23 mouse cellular contexts compared by ENCODE assay signal in the genomic region with DNA sequence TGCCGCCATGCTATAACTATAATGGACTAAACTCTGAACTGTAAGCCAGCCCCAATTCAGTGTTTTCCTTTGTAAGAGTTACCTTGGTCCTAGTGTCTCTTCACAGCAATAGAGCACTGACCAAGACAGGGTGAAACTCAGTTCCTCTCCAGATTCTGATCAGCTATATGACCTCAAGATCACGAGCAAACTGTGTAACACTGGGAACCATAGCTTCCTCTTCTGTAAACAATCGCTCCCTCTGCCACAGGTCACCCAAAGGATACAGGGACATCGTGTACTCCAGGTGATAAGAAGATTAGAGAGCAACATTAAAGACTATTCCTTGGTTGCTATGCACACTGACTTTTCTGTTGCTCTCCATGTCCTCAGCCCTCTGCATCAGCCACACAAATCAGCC. TPM values are rescaled to one million over a fixed set of nuclear protein-coding genes. Genes with fewer than 3 reads are reported as not detected.
DNase-seq lines count a peak whose midpoint lies in the region; ATAC-seq and TF ChIP-seq lines count a peak whose summit lies in the region.
"Had no signal": no experiment of that assay in that cellular context is flagged by ENCODE, and none has a peak within 500 bp of the region (broad histone marks: within the 10 kb centered on the region; RNA-seq: fewer than 3 reads in every experiment).

No protein-coding gene starts in this region.

- intact Hi-C loops in gastrocnemius, postnatal 14 days (cut with DNase I; ENCODE audit: low total_unique reads): no loop called here

- no peak for DNase-seq in liver, postnatal 0 days
- DNase-seq in adipocyte (ENCODE audit: low spot score): no peak
- DNase-seq in gastrocnemius, postnatal 14 days: no peak
- DNase-seq: adrenal gland, adult 2 months; adrenal gland, postnatal 25 days; cerebellum, adult 2 months; cerebellum, postnatal 10 days; embryo, embryonic 11 days; gastrocnemius, postnatal 10 days; heart, postnatal 10 days; heart, postnatal 4 days had no signal

- no peak for TF ChIP-seq CTCF in intestine, postnatal 0 days (IDR thresholded peaks at IDR 0.05; ENCODE audit: low read depth)
- no peak for TF ChIP-seq CTCF in liver, postnatal 0 days (IDR thresholded peaks at IDR 0.05; ENCODE audit: low read depth)
- no peak for TF ChIP-seq CTCF in bone marrow macrophage, adult 2 months (IDR thresholded peaks at IDR 0.05; ENCODE audit: low read depth, low read length)

- no peak overlapping the region for H3K4me3 ChIP-seq in intestine, postnatal 0 days (ENCODE audit: low read depth, low read length)
- no peak overlapping the region for H3K4me3 ChIP-seq in intestine, embryonic 15.5 days (replicated peaks)
- H3K4me3 ChIP-seq in liver, postnatal 0 days (ENCODE audit: low read depth, low read length): no peak overlapping the region
- H3K4me3 ChIP-seq in liver, embryonic 12.5 days: no peak overlapping the region
- no peak overlapping the region for H3K4me3 ChIP-seq in bone marrow macrophage, adult 2 months (ENCODE audit: insufficient read depth, low read length)
- H3K4me3 ChIP-seq: embryonic facial prominence, embryonic 12.5 days; forebrain, embryonic 12.5 days; hindbrain, embryonic 12.5 days had no signal

- H3K36me3 ChIP-seq in intestine, postnatal 0 days (ENCODE audit: control insufficient read depth, insufficient read depth): no peaks in the 10 kb centered on the region
- H3K36me3 ChIP-seq in intestine, embryonic 15.5 days: no peaks in the 10 kb centered on the region
- H3K36me3 ChIP-seq in liver, postnatal 0 days (replicated peaks; ENCODE audit: insufficient read depth, low read length): no peaks in the 10 kb centered on the region
- no peaks in the 10 kb centered on the region for H3K36me3 ChIP-seq in liver, embryonic 12.5 days

- no peak; the same call in 1 of the 2 replicates for TF ChIP-seq EP300 in liver, postnatal 0 days (IDR thresholded peaks at IDR 0.05; ENCODE audit: low read depth)

- H3K27me3 ChIP-seq in intestine, postnatal 0 days (replicated peaks; ENCODE audit: control insufficient read depth, insufficient read depth, low read length): no peaks in the 10 kb centered on the region
- H3K27me3 ChIP-seq in intestine, embryonic 15.5 days (replicated peaks): no peaks in the 10 kb centered on the region
- H3K27me3 ChIP-seq in liver, postnatal 0 days (ENCODE audit: insufficient read depth, low read length): no peaks in the 10 kb centered on the region
- H3K27me3 ChIP-seq in liver, embryonic 12.5 days (replicated peaks): no peaks in the 10 kb centered on the region
- H3K27me3 ChIP-seq: embryonic facial prominence, embryonic 12.5 days; forebrain, embryonic 12.5 days; hindbrain, embryonic 12.5 days had no signal

- 58% methylated on average over 4 of the region's 4 CpGs for WGBS in intestine, postnatal 0 days
- WGBS in intestine, embryonic 15.5 days: 63% methylated on average over 4 of the region's 4 CpGs
- 40% methylated on average over 4 of the region's 4 CpGs for WGBS in liver, postnatal 0 days (ENCODE audit: insufficient replicate concordance)
- WGBS in liver, embryonic 12.5 days (ENCODE audit: insufficient replicate concordance): 41% methylated on average over 4 of the region's 4 CpGs

- H3K4me2 ChIP-seq in intestine, postnatal 0 days (replicated peaks; ENCODE audit: low read depth): no peak overlapping the region
- no peak overlapping the region for H3K4me2 ChIP-seq in intestine, embryonic 15.5 days (replicated peaks)
- no peak overlapping the region for H3K4me2 ChIP-seq in liver, postnatal 0 days (ENCODE audit: low read depth, low read length)
- H3K4me2 ChIP-seq in liver, embryonic 12.5 days: no peak overlapping the region
- H3K4me2 ChIP-seq: embryonic facial prominence, embryonic 12.5 days; forebrain, embryonic 12.5 days; hindbrain, embryonic 12.5 days had no signal

- H3K9me3 ChIP-seq in intestine, postnatal 0 days (ENCODE audit: control insufficient read depth): no peaks in the 10 kb centered on the region
- H3K9me3 ChIP-seq in intestine, embryonic 15.5 days: no peaks in the 10 kb centered on the region
- no peaks in the 10 kb centered on the region for H3K9me3 ChIP-seq in liver, postnatal 0 days (ENCODE audit: low read length)
- no peaks in the 10 kb centered on the region for H3K9me3 ChIP-seq in liver, embryonic 12.5 days (replicated peaks)
- H3K9me3 ChIP-seq: embryonic facial prominence, embryonic 12.5 days; forebrain, embryonic 12.5 days; hindbrain, embryonic 12.5 days had no signal

- no peak for TF ChIP-seq POLR2A in bone marrow macrophage, adult 2 months (IDR thresholded peaks at IDR 0.05; ENCODE audit: borderline replicate concordance, low read depth, low read length)

- no peak overlapping the region for H3K9ac ChIP-seq in intestine, postnatal 0 days (ENCODE audit: low read depth, low read length)
- H3K9ac ChIP-seq in intestine, embryonic 15.5 days: no peak overlapping the region
- no peak overlapping the region for H3K9ac ChIP-seq in liver, postnatal 0 days (replicated peaks)
- no peak overlapping the region for H3K9ac ChIP-seq in liver, embryonic 12.5 days
- H3K9ac ChIP-seq: embryonic facial prominence, embryonic 12.5 days; forebrain, embryonic 12.5 days; hindbrain, embryonic 12.5 days had no signal

- ATAC-seq in intestine, postnatal 0 days: peak; percentile 43; the same call in 1 of the 2 replicates
- ATAC-seq in intestine, embryonic 15.5 days: no peak
- peak; percentile 44; the same call in 1 of the 2 replicates for ATAC-seq in liver, postnatal 0 days
- no peak for ATAC-seq in liver, embryonic 12.5 days
- peak; percentile 71 for ATAC-seq in megakaryocyte, adult 5-6 weeks (ENCODE audit: poor library complexity, severe bottlenecking)
- ATAC-seq: activated CD4-positive, CD25-positive, alpha-beta regulatory T cell, adult 4 months; forebrain, embryonic 16.5 days; hindbrain, postnatal 0 days; Patski had no signal

- H3K4me1 ChIP-seq in intestine, postnatal 0 days (replicated peaks; ENCODE audit: control insufficient read depth, insufficient read depth, low read length): no peaks in the 10 kb centered on the region
- no peaks in the 10 kb centered on the region for H3K4me1 ChIP-seq in intestine, embryonic 15.5 days (replicated peaks)
- no peaks in the 10 kb centered on the region for H3K4me1 ChIP-seq in liver, postnatal 0 days (ENCODE audit: insufficient read depth)
- peaks cover 14% of the 10 kb centered on the region for H3K4me1 ChIP-seq in liver, embryonic 12.5 days
- H3K4me1 ChIP-seq in bone marrow macrophage, adult 2 months (ENCODE audit: control insufficient read depth, insufficient read depth, low read length): peaks cover 30% of the 10 kb centered on the region
- H3K4me1 ChIP-seq: embryonic facial prominence, embryonic 12.5 days; hindbrain, embryonic 12.5 days had no signal

- H3K27ac ChIP-seq in intestine, postnatal 0 days (ENCODE audit: low read depth, low read length): no peak overlapping the region
- no peak overlapping the region for H3K27ac ChIP-seq in intestine, embryonic 15.5 days
- H3K27ac ChIP-seq in liver, postnatal 0 days (ENCODE audit: low read depth): no peak overlapping the region
- H3K27ac ChIP-seq in liver, embryonic 12.5 days: no peak overlapping the region
- peak overlapping the region; percentile 88 for H3K27ac ChIP-seq in bone marrow macrophage, adult 2 months (ENCODE audit: insufficient read depth, low read depth, low read length)
- H3K27ac ChIP-seq: embryonic facial prominence, embryonic 12.5 days; forebrain, embryonic 12.5 days; hindbrain, embryonic 12.5 days; hindbrain, postnatal 0 days had no signal

RNA-seq across cellular contexts. Expression of a gene that starts 26.6 kb away (rescaled TPM):
- 22.2 and 22.6 TPM in 2 replicates for polyA plus RNA-seq in intestine, postnatal 0 days (2015; fragmentation: Nextera tagmentation; extraction: Ambion mirVana)
- 52.1 and 55.7 TPM in 2 replicates for polyA plus RNA-seq in intestine, embryonic 15.5 days (2015; fragmentation: Nextera tagmentation; extraction: Ambion mirVana)
- 6.2 and 8.3 TPM in 2 replicates for polyA plus RNA-seq in liver, postnatal 0 days (2015; fragmentation: Nextera tagmentation; extraction: Ambion mirVana)
- 10.7 and 11.8 TPM in 2 replicates for polyA plus RNA-seq in liver, embryonic 12.5 days (2016; fragmentation: Nextera tagmentation; extraction: Ambion mirVana)
- polyA plus RNA-seq in bone marrow macrophage, adult 2 months (2012; ENCODE audit: insufficient read depth, insufficient read length, missing spikeins): 210 and 216 TPM in 2 replicates
- 165 and 177 TPM in 2 replicates for total RNA-seq in megakaryocyte, adult 5-6 weeks (2015)
- total RNA-seq in megakaryocyte, adult 5-6 weeks (2017): 74.5 and 87.6 TPM in 2 replicates
- total RNA-seq in gastrocnemius, postnatal 14 days (2021): 10 to 100 TPM in 1 of 2 experiments, 1 to 10 TPM in 1; 9.7 to 14.2 TPM

Comparison
In these comparisons a context has a peak if more than half of its experiments do, and no peak if none do; other contexts are left out.
1. ATAC-seq: peak in intestine, postnatal 0 days (single experiment), liver, postnatal 0 days (single experiment) and megakaryocyte, adult 5-6 weeks (single experiment); none in intestine, embryonic 15.5 days (single experiment) and liver, embryonic 12.5 days (single experiment).